Mouse (Mus musculus): Measurements from ENCODE around the gene Pnpla3.
"Not testable (repeated sequence)": the region's sequence is repeated elsewhere in the genome, so short reads cannot be mapped to it uniquely, and the experiment has no call there.

The Pnpla3 gene

DNA sequence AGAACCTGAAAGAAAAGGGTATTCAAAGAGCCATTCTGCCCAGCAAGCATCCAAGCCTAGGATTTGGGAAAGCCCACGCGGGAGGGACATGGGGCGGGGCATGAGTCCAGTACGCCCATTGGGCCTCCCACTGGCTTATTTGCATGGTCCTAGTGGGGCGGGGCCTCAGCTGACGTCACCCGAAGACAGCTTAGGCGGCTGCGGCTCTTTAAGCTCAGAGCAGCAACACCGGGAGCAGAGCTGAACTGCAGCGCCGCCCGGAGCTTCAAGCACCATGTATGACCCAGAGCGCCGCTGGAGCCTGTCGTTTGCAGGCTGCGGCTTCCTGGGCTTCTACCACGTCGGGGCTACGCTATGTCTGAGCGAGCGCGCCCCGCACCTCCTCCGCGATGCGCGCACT is at the start of gene Pnpla3:
Gene Pnpla3, plus strand, starts transcription at position 238 of the 400 bp plus-strand sequence.
- peak; percentile 86 for DNase-seq (ENCODE audit: low spot score)

- no peak for DNase-seq (ENCODE audit: low spot score)
These were observed 47.0 kb upstream of the Pnpla3 start for GRCm38 (mm10) chr15:84120612-84121011.

- no peak for DNase-seq (ENCODE audit: low spot score)
These were observed 46.6 kb upstream of the Pnpla3 start for GRCm38 (mm10) chr15:84121036-84121435.

- no peak for DNase-seq (ENCODE audit: low spot score)
These were observed 44.6 kb upstream of the Pnpla3 start, which contains the start of gene Pnpla5 for GRCm38 (mm10) chr15:84123075-84123474. Gene Pnpla5 (minus strand): TSS chr15:84123175.

DNA sequence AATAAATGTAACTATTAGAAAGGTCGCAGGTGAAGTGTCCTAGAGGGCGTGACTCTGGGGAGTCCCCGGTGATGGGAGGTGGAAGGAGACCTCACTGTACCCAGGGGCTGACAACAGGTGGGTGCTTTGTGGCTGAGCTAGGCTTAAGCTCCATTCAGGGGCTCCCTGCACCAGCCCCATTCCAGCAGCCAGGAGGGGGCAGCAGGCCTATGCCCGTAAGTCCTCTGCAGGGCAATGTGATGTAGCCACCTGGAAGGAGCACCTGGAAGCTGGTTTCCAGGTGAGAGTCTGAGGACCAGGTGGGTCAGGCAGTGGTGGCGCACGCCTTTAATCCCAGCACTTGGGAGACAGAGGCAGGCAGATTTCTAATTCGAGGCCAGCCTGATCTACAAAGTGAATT is 43.6 kb upstream of the Pnpla3 start:
- no peak for DNase-seq (ENCODE audit: low spot score)

- no peak for DNase-seq (ENCODE audit: low spot score)
These were observed 41.2 kb upstream of the Pnpla3 start for GRCm38 (mm10) chr15:84126447-84126846.

GRCm38 (mm10) chr15:84126871-84127270 is 40.8 kb upstream of the Pnpla3 start:
- DNase-seq (ENCODE audit: low spot score), result no peak

- DNase-seq (ENCODE audit: low spot score), result no peak
These were observed 36.4 kb upstream of the Pnpla3 start for GRCm38 (mm10) chr15:84131096-84131786.

DNA sequence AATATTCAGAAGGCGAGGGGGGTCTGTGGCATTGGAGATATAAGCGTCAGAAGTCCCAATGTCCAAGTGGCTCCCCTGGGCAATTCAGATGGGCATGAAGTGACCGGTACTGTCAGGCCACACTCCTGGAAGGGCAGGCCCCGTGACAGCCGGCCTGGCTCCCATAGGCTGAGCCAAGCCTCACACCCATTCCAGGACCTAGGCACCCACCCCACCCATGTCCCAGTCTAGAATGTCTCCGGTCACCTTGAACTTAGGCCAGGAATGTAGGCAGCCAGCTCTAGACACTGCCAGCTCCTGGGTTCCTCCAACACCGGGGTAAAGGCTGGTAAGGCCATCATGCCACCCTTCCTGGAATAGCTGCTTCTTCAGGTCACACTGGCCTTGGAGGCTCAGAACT is 35.7 kb upstream of the Pnpla3 start:
- no peak for DNase-seq (ENCODE audit: low spot score)

DNA sequence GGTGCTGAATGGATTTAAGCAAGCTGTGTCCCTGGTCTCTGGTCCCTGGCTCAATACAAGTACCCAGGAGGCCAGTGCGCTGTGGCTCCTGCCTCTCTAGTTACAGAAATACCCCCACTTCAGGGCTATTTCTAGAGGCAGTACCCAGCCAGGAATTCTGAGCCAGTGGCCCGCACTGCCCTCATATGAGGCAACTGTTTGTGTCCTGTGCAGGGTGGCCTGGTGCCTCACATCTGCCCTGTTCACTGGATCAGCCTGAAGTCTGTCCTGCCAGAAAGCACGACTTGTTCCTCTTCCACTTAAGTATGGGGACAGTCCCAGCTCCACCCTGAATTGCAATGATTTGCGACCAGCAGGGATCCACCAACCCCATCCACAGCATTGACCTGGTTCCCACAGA is 34.2 kb upstream of the Pnpla3 start:
- no peak for DNase-seq (ENCODE audit: low spot score)

GRCm38 (mm10) chr15:84135472-84135871 is 32.2 kb upstream of the Pnpla3 start:
- no peak for DNase-seq (ENCODE audit: low spot score)

DNA sequence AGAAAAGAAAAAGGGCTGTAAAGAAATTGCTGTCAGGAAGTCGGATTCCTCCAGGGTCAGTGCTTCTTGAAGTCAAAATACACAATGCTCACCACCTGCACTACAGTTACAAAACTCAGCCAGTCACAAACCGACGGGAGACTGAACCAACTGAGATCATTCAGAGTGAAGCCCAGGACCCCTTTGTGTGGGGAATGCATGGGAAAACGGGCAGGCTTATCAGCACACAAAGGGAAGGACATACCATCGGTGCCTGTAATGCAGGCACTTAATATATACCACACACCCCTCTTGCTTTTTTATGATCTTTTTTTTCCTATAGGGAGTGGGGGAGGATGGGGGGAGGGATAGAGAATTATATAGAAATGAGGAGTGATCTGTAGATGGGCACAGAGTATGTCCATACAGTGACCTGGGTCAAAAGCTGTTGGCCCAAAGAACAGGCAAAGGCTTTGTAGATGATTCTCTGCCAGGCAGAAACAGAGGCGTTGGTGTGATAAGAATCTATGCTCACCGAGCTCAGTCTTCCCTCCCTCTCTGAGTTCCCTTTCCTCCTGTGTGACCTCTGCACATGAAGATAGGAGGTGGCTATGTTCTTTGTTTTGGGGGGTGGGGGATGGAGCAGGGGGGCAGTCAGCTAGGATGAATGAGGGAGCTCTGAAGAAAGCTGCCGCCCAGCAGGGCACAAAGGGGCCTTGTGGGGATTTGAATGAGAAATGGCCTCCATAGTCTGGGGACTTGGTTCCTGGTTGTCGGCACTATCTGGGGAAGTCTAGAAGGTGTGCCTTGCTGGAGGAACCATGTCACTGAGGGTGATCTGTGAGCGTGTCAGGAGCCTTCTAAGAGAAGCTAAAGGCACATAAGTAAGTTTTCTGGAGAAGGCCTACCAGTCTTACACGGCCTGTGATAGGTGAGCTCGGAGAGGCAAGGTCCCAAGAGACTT is 30.9 kb upstream of the Pnpla3 start:
- no peak for DNase-seq (ENCODE audit: low spot score)

DNA sequence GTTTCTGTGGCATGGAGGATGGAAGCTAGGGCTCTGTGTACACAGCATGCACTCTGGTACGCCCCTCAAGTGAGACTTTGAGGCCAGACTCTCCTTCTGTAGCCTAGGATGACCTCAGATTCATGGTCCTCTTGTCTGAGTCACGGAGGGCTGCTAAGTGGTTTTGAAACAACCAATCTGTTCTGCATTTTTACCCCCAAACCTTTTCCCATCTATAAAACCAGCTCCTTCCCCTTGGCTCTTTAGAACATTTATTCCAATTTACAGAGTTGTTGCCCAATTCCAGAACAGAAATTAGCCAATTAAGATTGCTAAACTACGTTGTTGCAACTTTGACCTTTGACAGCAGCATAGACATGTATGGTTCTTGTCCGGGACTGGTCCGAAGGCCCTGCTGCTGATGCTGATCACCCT is 28.0 kb upstream of the Pnpla3 start:
- DNase-seq (ENCODE audit: low spot score), result no peak

GRCm38 (mm10) chr15:84140109-84140508 is 27.5 kb upstream of the Pnpla3 start:
- no peak for DNase-seq (ENCODE audit: low spot score)

- no peak for DNase-seq (ENCODE audit: low spot score)
These were observed 26.7 kb upstream of the Pnpla3 start for GRCm38 (mm10) chr15:84140929-84141328.

DNA sequence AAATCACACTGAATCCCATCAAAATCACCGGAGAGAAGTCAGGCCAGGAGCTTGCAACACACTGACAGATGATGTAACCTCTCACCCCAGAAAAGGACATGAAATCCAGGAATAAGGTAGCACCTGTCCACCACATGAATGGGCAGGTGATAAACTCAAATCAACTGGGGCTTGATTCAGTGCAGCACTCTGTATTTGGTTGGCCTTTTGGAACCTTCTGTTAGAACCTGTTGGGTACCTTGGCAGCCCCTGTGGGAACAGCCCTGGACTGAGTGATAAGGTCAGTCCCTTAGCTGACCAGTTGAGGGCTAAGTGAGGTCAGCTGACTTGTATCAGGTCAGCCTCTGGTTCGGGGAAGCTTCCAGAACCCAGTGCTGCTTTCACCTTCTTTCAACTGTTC is 11.5 kb upstream of the Pnpla3 start:
- DNase-seq (ENCODE audit: low spot score), result no peak

- DNase-seq (ENCODE audit: low spot score), result not testable (repeated sequence)
These were observed 10.1 kb upstream of the Pnpla3 start for GRCm38 (mm10) chr15:84157530-84157929.

- DNase-seq (ENCODE audit: low spot score), result no peak
These were observed 5.8 kb upstream of the Pnpla3 start for GRCm38 (mm10) chr15:84161871-84162270.

DNA sequence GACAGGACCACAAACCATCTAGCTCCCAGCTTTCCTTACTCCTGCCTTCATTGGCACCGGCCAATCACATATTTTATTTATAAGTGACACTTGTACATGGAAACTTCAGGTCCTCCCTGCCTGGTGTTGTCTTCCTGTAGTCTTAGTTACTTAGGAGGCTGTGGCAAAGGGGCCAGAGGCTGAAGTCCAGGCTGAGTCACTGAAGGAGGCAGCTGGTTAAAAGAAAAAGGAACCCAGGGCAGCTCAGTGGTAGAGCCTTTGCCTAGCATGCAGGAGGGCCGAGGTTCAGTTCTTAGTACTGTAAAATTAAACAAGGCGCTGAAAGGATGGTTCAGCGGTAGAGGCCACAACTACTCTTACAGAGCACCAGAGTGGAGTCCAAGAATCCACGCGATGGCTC is 819 bp upstream of the Pnpla3 start:
- DNase-seq (ENCODE audit: low spot score), result no peak

DNA sequence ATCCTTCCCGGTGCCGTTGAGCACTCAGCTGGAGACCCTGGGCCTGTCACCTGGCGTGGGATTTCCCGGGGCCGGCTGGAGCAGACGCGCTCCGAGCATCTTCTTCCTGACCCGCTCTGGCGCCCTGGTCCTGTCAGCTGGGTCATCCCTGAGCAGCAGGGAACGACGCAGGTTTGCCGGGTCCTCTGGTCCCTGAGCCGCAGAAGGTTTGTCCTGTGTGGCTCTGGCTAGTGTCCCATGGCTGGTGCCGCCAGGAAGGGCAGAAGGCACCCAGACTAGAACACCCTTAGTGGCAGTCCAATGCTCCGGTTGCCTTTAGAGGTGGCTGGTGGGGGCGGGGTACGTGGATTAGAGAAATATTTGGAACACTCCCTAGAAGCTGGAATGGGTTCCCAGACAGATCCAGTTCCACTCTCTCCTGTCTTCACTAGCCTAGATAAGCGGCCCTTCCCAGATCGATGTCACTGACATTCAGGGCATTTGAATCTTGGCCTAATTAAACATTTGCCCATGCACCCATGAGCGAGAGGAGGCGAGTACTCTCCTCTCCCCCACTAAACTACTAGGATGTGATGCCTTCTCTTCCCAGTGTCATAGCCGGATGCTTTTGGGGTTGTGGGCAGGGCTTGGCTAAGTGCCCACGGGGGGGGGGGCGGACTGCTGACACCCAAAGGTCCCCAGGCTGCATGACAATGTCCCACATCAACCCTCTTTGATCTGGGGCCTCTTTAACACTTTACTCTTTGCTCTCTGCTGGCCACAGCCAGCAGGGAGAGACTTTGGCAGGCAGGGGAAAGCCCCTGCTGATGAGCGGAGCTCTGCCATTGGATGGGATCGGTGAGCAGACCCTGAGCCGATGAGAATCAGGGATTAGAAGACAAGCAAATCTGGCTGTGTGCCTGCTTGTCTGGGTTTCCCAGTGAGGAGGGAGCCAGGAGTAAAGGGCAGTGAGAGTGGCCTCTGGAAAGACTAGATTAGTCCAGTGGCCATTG is 829 bp downstream of the Pnpla3 start:
- DNase-seq (ENCODE audit: low spot score), result no peak

DNA sequence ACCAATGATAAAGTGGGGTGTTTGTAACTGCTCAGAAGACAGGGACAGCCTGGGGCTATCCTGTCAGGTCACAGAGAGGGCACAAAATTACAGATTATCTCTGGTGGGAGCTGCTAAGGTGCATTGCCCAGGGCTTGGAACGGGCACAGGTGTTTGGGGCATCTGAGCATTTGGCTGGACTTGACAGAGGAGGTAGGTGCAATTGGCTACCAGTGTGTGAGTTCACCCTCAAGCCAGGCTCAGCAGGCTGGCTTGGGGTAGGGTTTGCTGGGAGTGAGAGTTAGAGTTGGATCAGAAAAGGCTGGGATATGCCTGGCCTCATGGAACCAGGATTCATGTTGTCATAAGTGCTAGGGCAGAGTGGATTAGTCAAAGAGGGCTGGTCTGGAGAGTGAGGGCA is 1.9 kb downstream of the Pnpla3 start:
- no peak for DNase-seq (ENCODE audit: low spot score)

DNA sequence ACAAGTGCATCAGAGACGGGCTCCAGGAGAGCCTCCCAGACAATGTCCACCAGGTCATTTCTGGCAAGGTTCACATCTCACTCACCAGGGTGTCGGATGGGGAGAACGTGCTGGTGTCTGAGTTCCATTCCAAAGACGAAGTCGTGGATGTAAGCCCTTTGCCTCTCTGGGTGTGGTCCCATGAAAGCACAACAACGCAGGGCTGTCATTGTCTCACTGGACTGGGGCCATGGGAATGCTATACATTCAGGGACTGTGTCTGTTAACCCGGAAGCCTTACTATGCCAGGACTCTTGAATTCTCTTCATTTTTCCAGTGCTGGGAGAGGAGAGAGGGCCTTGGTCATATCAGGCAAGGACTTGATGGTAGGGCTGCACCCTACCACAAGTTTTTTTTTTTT is 3.5 kb downstream of the Pnpla3 start:
- DNase-seq (ENCODE audit: low spot score), result no peak

Measured in ovary, postnatal 14 days (tissue).